Mouse (Mus musculus) heart, embryonic 14.5 days (tissue): ENCODE data around the gene Fance. TPM values are rescaled to one million over a fixed set of nuclear protein-coding genes. Genes with fewer than 3 reads are reported as not detected.
"Not testable (repeated sequence)": the region's sequence is repeated elsewhere in the genome, so short reads cannot be mapped to it uniquely, and the experiment has no call there.

Experiments used
- ATAC-seq: fragments of 200-750 bp; cut with Nextera tagmentation; 2 replicates; pipeline ENCODE4 v1.8.0; 2017; ENCODE audit warnings: low read depth, moderate TSS enrichment; ENCODE audit not compliant: insufficient number of reproducible peaks, insufficient read depth, low FRiP score
- H3K27ac ChIP-seq, 2 experiments: fragments of 200-500 bp in 1 of 2; fragments of 300-500 bp in 1 of 2; sonication (generic) in 1 of 2; replicated peaks in 1 of 2; 2 replicates each; pipeline ENCODE4 v1.5.1; 2012 to 2014; ENCODE audit warnings: low read depth in 2 of 2, low read length in 2 of 2, control low read depth in 1 of 2, mild to moderate bottlenecking in 1 of 2, mixed read lengths in 1 of 2; ENCODE audit not compliant: control insufficient read depth in 1 of 2, insufficient read depth in 1 of 2
- H3K27me3 ChIP-seq: fragments of 300-500 bp; sonication (generic); 2 replicates; pipeline ENCODE4 v1.6.1; 2014; ENCODE audit warnings: mild to moderate bottlenecking, low read length, control low read depth; ENCODE audit not compliant: control insufficient read depth, insufficient read depth
- H3K36me3 ChIP-seq: fragments of 300-500 bp; sonication (generic); 2 replicates; pipeline ENCODE4 v1.6.1; 2014; ENCODE audit warnings: mild to moderate bottlenecking, control low read depth, low read length, mixed read lengths; ENCODE audit not compliant: control insufficient read depth, insufficient read depth
- H3K4me1 ChIP-seq, 2 experiments: fragments of 200-500 bp in 1 of 2; fragments of 300-500 bp in 1 of 2; sonication (generic) in 1 of 2; 2 replicates each; pipeline ENCODE4 v1.6.1; 2012 to 2014; ENCODE audit warnings: low read length in 2 of 2, control low read depth in 1 of 2, mixed read lengths in 1 of 2; ENCODE audit not compliant: control insufficient read depth in 2 of 2, insufficient read depth in 2 of 2
- H3K4me2 ChIP-seq: fragments of 300-500 bp; sonication (generic); 2 replicates; pipeline ENCODE4 v1.6.1; 2014; ENCODE audit warnings: mild to moderate bottlenecking, low read length
- H3K4me3 ChIP-seq, 2 experiments: fragments of 200-500 bp in 1 of 2; fragments of 300-500 bp in 1 of 2; sonication (generic) in 1 of 2; 2 replicates each; pipeline ENCODE4 v1.5.1; 2012 to 2014; ENCODE audit warnings: low read length in 2 of 2, mild to moderate bottlenecking in 2 of 2, control low read depth in 1 of 2, low read depth in 1 of 2, moderate library complexity in 1 of 2; ENCODE audit not compliant: control insufficient read depth in 1 of 2, insufficient read depth in 1 of 2
- H3K9ac ChIP-seq: fragments of 300-500 bp; sonication (generic); 2 replicates; pipeline ENCODE4 v1.6.1; 2014; ENCODE audit warnings: mild to moderate bottlenecking, low read length
- H3K9me3 ChIP-seq: fragments of 300-500 bp; sonication (generic); 2 replicates; pipeline ENCODE4 v1.6.1; 2016; ENCODE audit warnings: low read length, control low read depth; ENCODE audit not compliant: control insufficient read depth
- WGBS: fragments of 180-500 bp; shearing (Covaris S2); extraction: QIAGEN DNeasy Blood & Tissue Kit; methylation state at CpG from one replicate; pipeline ENCODE4 v1.1.7; 2014; 5-methylcytosine and 5-hydroxymethylcytosine counted together
- polyA plus RNA-seq: library from polyadenylated mRNA; unstranded; fragments of >200 nt; fragmentation: Nextera tagmentation; extraction: Ambion mirVana; gene quantifications from 2 replicates; pipeline ENCODE4 v1.2.1, GENCODE M21; 2014

Gene Fance
- polyA plus RNA-seq, 1 experiment from 2014 or later = 19.5 TPM

GRCm38 (mm10) chr17:28349901-28350465, 36.7 kb downstream of the Fance start:
- Histone ChIP-seq H3K4me1 (peaks cover 27 to 41% of the 10 kb centered on the region in 2 experiments), H3K27ac (peak overlapping the region; percentile 82 to 93), H3K9ac (peak overlapping the region; percentile 95), H3K4me2 (peak overlapping the region; percentile 97), H3K36me3 (no peaks in the 10 kb centered on the region), H3K4me3 (peak overlapping the region; percentile 80 to 88), H3K27me3 (peaks cover 16% of the 10 kb centered on the region; the same call in 1 of the 2 replicates), H3K9me3 (no peaks in the 10 kb centered on the region)
- under 1% methylated on average over 53 of the region's 54 CpGs for WGBS
- peak; percentile 15; the same call in 1 of the 2 replicates for ATAC-seq

DNA sequence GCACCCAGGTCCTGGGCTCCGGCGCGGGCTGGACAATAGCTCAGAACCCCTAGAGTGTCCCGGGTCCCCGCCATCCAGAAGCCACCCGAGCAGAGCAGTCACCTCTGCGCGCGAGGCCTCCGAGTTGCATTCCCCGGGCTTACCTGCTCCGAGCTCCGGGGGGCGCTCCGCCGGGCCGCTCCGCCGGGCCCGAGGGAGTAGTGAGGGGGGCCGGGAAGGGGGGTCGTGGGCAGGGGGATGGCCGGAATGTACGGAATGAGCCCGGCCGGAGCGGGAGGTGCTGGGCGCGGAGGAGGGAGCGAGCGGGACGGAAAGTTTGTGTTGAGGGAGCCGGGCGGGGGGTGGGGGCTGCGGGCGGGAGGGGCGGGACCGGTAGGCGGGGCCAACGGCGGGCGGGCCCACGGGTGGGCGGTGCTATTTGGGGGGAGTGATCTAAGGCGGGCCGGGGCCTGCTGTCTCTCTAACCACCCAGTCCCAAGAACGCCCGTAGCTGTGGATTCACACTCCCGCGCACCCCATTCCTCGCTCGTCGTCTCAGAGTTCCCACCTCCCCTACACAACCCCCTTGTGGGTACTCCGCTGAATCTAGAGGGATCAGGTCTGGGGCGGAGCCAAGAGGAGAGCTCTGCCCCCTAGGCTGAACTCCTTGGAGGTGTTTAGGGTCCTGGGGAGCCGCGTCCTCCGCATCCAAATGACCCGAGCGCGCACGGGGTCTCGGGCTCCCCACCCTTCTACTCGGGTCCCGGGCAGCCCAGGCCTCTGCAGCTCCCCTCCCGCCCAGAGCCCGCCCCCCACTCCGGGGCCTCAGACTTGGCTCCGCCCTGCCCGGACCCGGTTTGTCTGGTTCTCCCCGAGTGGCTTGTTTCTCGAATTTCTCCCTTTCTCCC, 37.4 kb downstream of the Fance start, which contains the start of gene Tead3:
Gene Tead3, minus strand, starts transcription at position 352 of the 887 bp plus-strand sequence.
- Histone ChIP-seq H3K27me3 (peaks cover 16% of the 10 kb centered on the region; the same call in 1 of the 2 replicates), H3K4me2 (peak within 1 kb of the TSS; percentile 97), H3K9me3 (no peaks in the 10 kb centered on the region), H3K9ac (peak within 1 kb of the TSS; percentile 95), H3K4me1 (peaks cover 20 to 34% of the 10 kb centered on the region in 2 experiments), H3K4me3 (peak within 1 kb of the TSS; percentile 80 to 88), H3K36me3 (no peaks in the 10 kb centered on the region), H3K27ac (peak within 1 kb of the TSS; percentile 89 to 93)
- ATAC-seq = peak; percentile 78
- under 1% methylated on average over 54 of the region's 73 CpGs for WGBS

- WGBS = 1% methylated on average over 29 of the region's 29 CpGs
- no peak; the same call in 1 of the 2 replicates for ATAC-seq
Measured at GRCm38 (mm10) chr17:28351353-28351890, 38.1 kb downstream of the Fance start.

GRCm38 (mm10) chr17:28352018-28352417, 38.7 kb downstream of the Fance start:
- Histone ChIP-seq H3K9me3 (no peaks in the 10 kb centered on the region), H3K36me3 (no peaks in the 10 kb centered on the region), H3K27ac (no peak overlapping the region), H3K9ac (no peak overlapping the region), H3K4me1 (peaks cover 19 to 28% of the 10 kb centered on the region in 2 experiments), H3K4me2 (no peak overlapping the region), H3K27me3 (peaks cover 16% of the 10 kb centered on the region; the same call in 1 of the 2 replicates), H3K4me3 (no peak overlapping the region)
- no peak for ATAC-seq
- 35% methylated on average over 11 of the region's 11 CpGs for WGBS

More at GRCm38 (mm10) chr17:28351353-28351890, 38.1 kb downstream of the Fance start:
- H3K4me3 ChIP-seq = peak overlapping the region; percentile 69 to 88
- peak overlapping the region; percentile 97 for H3K4me2 ChIP-seq
- peak overlapping the region; percentile 95 for H3K9ac ChIP-seq
- peaks cover 19 to 31% of the 10 kb centered on the region in 2 experiments for H3K4me1 ChIP-seq
- peaks cover 16% of the 10 kb centered on the region; the same call in 1 of the 2 replicates for H3K27me3 ChIP-seq
- H3K9me3 ChIP-seq = no peaks in the 10 kb centered on the region
- H3K36me3 ChIP-seq = no peaks in the 10 kb centered on the region
- H3K27ac ChIP-seq = peak overlapping the region in 1 of 2 experiments; percentile 85; a peak in 2 of 4 replicates

GRCm38 (mm10) chr17:28355871-28356270, 42.6 kb downstream of the Fance start:
- H3K4me1 ChIP-seq = peaks cover 6 to 7% of the 10 kb centered on the region in 2 experiments; a peak in 1 of 4 replicates
- no peaks in the 10 kb centered on the region for H3K36me3 ChIP-seq
- 0 out of 2 replicates have a peak, but pooled peaks cover 3% of the 10 kb centered on the region for H3K9me3 ChIP-seq
- no peak overlapping the region for H3K4me3 ChIP-seq
- H3K9ac ChIP-seq = no peak overlapping the region
- ATAC-seq = no peak
- peaks cover 47% of the 10 kb centered on the region for H3K27me3 ChIP-seq
- WGBS = 67% methylated on average over 12 of the region's 12 CpGs
- H3K4me2 ChIP-seq = no peak overlapping the region
- no peak overlapping the region for H3K27ac ChIP-seq

- H3K9me3 ChIP-seq, H3K9ac ChIP-seq, H3K27ac ChIP-seq, H3K4me3 ChIP-seq, ATAC-seq, H3K4me2 ChIP-seq, H3K36me3 ChIP-seq: not testable (repeated sequence)
- 19% methylated on average over 22 of the region's 24 CpGs for WGBS
- peaks cover 47% of the 10 kb centered on the region for H3K27me3 ChIP-seq
- peaks cover 13 to 15% of the 10 kb centered on the region in 2 experiments; a peak in 3 of 4 replicates for H3K4me1 ChIP-seq
Measured at GRCm38 (mm10) chr17:28358576-28359261, 45.4 kb downstream of the Fance start.
